Mouse (Mus musculus) ovary, adult 18-20 months (tissue): ENCODE measurements around the gene Olfr1246.
"Not testable (repeated sequence)": the region's sequence is repeated elsewhere in the genome, so short reads cannot be mapped to it uniquely, and the experiment has no call there.

Source experiments
- DNase-seq: peaks from one replicate; pipeline ENCODE4 v3.0.0; 2022; ENCODE audit warnings: low spot score, mixed read lengths

Olfr1246 gene

DNA sequence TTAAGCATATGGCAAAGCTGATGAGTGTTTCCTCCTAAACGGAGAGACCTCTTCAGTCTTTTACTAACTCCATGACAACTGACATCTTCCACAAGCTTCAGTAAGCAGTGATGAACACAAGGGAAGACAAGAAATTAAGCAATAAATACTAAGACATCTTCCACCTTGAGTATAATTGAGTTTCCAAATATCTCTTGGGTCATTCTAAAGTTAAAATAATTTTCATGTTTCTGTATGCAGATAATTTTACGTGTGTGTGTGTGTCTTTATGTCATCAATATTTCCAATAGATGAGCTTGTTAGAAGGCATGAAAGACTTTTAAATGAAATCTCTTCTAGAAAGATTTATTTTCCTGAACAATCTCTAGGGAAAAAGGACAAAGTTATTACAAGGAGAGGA is at the start of gene Olfr1246:
TSS of gene Olfr1246 (minus strand) at position 101 of the 400 bp plus-strand sequence.
- no peak for DNase-seq

DNA sequence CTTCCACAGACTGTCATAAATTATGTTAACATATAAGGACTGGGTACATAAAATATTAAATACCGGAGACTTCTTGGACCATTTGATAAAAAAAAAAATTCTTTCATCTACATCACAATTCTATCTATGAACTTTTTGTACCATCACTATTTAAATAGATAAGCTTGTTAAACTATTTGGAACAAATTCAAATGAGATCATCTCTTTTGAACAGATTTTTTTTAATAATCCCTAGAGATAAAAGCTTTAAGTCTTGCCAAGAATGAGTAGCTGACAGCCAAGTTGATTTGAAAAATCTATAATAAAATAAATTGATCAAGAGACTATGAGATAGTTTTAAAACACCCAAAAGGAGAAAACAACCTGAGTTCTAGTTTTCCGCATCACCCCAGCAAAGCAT is 41.9 kb upstream of the Olfr1246 start, which contains the start of gene Olfr1249:
TSS of gene Olfr1249 (minus strand) at position 101 of the 400 bp plus-strand sequence.
- DNase-seq: no peak

DNA sequence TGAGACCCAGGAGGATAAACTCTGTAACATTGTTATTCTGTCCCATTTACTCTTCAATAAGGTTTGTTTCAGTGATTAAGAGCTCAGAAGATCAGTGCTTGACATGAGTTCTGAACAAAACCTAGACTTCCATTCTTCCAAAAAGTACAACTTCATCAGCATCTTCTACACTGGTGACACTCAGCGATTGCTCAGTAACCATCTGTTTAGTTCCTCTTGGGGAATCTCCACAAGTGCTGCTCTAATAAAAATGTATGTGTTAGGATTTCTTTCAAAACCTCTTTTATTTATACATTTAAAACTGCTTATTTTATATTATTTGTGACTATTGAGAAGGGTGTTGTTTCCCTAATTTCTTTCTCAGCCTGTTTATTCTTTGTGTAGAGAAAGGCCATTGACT is 25.2 kb upstream of the Olfr1246 start, which contains the start of gene Olfr1248:
TSS of gene Olfr1248 (minus strand) at position 101 of the 400 bp plus-strand sequence.
- DNase-seq: not testable (repeated sequence)

DNA sequence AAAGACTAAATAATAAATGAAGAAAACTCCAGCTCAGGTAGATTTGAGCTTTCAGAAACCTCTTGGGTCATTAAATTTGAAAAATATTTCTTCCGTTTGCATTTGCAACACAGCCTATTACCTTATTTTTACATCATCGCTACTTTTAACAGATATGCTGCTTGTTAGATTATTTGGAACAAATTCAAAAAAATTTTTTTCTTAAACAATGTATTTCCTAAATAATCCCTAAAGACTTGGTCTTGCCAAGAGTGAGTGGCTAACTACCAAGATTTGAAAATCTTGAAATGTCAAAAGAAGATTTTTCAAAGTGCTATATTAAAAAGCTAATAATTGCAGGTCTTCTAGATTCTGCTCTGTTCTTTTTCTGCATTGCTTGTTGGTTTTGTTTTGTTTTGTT is 21.1 kb upstream of the Olfr1246 start, which contains the start of gene Olfr1247:
TSS of gene Olfr1247 (minus strand) at position 101 of the 400 bp plus-strand sequence.
- no peak for DNase-seq

DNA sequence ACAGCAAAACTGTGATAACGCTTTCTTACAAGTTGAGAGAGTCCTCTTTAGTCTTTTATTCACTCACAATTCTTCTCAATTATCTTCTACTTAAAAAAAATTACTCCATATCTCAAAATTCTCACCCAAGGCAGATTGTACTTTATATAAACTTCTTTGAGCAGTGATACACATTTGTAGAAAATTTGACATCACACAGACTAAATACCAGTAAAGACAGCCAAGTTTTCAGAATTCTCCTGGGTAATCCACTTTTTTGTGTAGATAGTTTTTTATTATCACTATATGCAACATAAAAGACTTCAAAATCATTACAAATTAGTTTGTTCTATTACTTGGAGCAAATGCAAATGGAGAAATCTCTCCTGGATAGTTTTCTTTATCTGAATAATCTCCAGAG is 14.6 kb downstream of the Olfr1246 start, which contains the start of gene Olfr1245:
TSS of gene Olfr1245 (minus strand) at position 101 of the 400 bp plus-strand sequence.
- DNase-seq: no peak

DNA sequence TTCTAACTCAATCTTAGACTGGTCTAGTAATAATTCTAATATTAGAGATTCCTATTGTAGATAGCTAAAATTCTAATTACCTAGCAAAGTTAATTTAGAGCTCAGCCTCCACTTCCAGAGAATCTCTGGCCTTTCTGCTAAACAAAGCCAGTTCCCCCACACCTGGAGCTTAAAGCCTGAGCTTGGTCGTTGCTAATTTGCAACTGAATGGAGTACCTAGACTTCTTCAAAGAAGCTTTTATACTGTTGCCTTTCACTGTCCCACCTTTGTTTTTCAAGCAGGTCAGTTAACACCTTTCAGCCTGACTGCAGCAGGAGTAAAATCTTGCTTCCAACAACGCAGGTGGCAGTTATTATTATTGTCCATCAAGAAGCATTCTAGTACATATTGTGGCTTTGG is 30.3 kb downstream of the Olfr1246 start:
- not testable (repeated sequence) for DNase-seq

DNA sequence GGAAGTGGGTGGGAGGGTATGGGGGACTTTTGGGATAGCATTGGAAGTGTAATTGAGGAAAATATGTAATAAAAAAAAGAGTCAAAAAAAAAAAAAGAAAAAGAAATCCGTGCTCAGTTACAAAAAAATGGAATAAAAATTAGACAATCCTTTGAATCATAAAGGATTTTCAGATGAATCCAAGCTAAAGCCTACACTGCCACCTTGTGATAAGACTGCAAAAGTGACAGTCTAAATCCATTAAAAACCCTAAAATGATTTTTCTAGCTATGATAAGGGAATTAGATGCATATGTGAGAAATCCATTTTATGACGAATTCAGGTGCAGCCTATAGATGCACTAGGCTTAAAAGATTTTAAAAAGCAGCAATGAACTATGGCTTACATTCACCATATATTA is 48.4 kb downstream of the Olfr1246 start:
- no peak for DNase-seq

DNA sequence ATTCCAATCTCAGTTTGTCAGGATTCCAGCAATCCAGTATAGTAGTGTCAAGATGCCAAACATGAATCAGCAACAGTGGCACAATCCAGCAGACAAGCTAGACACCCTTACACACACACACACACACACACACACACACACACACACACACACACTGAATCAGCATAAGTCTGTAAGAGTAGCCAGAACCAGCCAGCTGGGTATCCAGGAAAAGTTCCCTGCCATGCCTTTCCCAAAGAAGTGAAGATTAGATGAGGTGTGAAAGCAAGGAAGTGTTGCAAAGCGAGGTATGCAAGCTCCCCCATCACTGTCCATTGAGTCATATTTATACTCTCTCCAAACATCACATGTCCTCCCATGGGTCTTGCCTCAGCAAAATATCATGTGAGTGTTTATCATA is 53.0 kb downstream of the Olfr1246 start:
- no peak for DNase-seq
